Mouse (Mus musculus) adrenal gland, postnatal 4 days (tissue): Measurements from ENCODE around the gene Idi2. TPM values are rescaled to one million over a fixed set of nuclear protein-coding genes. Genes with fewer than 3 reads are reported as not detected.
"Not testable (repeated sequence)": the region's sequence is repeated elsewhere in the genome, so short reads cannot be mapped to it uniquely, and the experiment has no call there.

ENCODE experiments used
- DNase-seq, 2 experiments: peaks; one replicate each; pipeline ENCODE4 v3.0.0; 2021 to 2022; ENCODE audit warnings: low spot score in 2 of 2, mixed read lengths in 2 of 2
- long read RNA-seq, 2 experiments: library from polyadenylated mRNA; stranded (forward); transcript quantifications; one replicate each; pipeline ENCODE4 v2.0.0; 2021
- total RNA-seq, 2 experiments: library from RNA; stranded (reverse); gene quantifications; 2 replicates each; pipeline ENCODE4 v1.2.3; 2021

The Idi2 gene
- total RNA-seq: not detected
- long read RNA-seq, experiment 1: 0 reads
- long read RNA-seq, experiment 2: 0 reads

DNA sequence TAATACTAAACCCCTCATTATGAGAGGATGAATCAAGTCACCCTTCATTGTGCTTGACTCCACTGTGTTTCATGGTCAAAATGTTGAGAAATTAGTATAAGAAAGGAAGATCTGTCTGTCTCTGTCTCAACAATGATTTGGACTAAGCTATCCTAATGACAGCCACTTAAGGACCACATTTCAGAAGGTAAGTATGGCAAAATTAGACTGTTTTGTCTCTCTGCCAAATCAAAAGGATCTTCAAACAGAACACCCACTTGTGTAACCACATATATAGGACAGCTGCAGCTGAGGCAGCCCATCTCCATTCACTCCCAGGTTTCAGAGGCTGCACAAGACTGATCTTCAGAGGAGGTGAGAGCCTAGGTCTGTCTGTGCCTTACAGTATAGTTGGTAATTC, at the start of gene Idi2:
Gene Idi2, plus strand, starts transcription at position 301 of the 400 bp plus-strand sequence.
- not testable (repeated sequence) for DNase-seq

DNA sequence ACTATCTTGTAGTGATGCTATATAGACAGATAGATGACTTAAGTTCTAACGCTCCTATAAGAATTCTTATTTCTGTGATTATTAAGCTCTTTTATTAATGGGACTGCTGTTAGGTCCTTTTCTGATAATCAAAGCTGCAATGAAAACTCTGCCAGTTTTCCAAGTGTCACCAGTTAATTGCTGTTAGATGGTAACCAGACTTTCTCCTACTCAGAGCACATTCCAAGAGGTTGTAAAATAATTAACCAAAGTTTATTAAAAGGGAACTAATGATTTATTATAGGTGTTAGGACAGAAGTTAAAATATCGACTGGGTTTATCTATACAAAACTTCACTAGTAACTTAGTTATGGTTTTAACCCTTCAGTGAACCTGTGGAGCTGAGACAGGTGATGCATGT, 46.7 kb upstream of the Idi2 start:
- DNase-seq: not testable (repeated sequence)

GRCm38 (mm10) chr13:8913890-8914289, 38.8 kb upstream of the Idi2 start:
- DNase-seq: not testable (repeated sequence)

- no peak for DNase-seq
Measured at GRCm38 (mm10) chr13:8933499-8933898, 19.2 kb upstream of the Idi2 start.

GRCm38 (mm10) chr13:8937611-8938140, 15.0 kb upstream of the Idi2 start:
- DNase-seq: not testable (repeated sequence)

DNA sequence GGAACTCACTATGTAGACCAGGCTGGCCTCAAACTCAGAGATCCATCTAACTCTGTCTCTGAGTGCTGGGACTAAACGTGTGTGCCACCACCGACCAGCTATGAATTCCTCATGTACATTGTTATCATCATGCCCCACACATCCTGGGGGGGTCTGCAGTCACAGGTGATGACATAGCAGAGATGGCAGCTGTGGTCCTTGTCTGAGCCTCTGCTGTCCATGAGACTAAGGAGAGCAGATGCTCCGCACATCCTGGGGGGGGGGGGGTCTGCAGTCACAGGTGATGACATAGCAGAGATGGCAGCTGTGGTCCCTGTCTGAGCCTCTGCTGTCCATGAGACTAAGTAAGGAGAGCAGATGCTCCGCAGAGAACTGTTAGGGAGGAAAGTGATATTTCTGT, 11.6 kb upstream of the Idi2 start:
- DNase-seq: not testable (repeated sequence)

DNA sequence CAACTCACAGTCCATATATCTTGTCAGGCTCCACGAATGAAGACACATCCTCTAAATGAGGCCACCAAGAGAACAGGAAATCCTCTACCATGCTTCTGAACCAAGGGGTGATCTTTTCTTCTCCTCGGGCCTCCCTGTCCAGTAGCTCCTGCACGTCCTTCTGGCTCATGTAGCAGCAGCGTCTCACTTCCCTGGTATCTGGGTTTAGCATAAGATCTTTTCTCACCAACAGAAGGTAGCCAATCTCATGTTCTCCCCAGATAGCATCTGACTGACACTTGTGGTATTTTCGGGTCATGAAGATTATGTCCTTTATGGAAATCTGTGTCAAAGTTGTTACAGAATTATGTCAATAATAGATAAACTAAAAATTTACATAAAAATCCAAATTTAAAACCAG, 11.0 kb upstream of the Idi2 start:
- DNase-seq: not testable (repeated sequence)

DNA sequence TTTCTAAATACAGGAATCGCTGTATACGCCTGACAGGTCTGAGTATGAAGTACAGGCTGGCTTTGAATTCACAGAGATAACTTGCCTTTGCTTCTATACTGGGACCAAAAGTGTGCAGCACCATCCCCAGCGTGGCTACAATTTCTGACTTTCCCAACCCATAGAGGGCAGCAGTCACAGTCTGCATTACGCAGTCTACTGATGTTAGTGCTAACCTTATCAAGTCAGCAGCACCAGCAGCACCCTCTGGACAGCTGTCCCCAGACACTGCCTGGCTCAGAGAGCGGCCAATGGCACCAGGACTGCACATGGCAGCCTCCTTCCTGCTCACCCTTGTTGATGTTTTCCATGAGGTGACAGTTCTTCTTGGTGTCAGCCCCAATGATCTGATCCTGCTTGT, 8.8 kb upstream of the Idi2 start:
- not testable (repeated sequence) for DNase-seq

DNA sequence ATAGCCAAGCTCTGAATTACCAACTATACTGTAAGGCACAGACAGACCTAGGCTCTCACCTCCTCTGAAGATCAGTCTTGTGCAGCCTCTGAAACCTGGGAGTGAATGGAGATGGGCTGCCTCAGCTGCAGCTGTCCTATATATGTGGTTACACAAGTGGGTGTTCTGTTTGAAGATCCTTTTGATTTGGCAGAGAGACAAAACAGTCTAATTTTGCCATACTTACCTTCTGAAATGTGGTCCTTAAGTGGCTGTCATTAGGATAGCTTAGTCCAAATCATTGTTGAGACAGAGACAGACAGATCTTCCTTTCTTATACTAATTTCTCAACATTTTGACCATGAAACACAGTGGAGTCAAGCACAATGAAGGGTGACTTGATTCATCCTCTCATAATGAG, 4.5 kb upstream of the Idi2 start, which contains the start of gene Gm9745:
Gene Gm9745, minus strand, starts transcription at position 101 of the 400 bp plus-strand sequence.
- DNase-seq: not testable (repeated sequence)

- not testable (repeated sequence) for DNase-seq
Measured at GRCm38 (mm10) chr13:8955127-8955526, 2.5 kb downstream of the Idi2 start.

GRCm38 (mm10) chr13:8956873-8957272, 4.2 kb downstream of the Idi2 start:
- DNase-seq: not testable (repeated sequence)

DNA sequence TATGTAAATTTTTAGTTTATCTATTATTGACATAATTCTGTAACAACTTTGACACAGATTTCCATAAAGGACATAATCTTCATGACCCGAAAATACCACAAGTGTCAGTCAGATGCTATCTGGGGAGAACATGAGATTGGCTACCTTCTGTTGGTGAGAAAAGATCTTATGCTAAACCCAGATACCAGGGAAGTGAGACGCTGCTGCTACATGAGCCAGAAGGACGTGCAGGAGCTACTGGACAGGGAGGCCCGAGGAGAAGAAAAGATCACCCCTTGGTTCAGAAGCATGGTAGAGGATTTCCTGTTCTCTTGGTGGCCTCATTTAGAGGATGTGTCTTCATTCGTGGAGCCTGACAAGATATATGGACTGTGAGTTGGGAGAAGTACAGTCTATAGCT, 6.4 kb downstream of the Idi2 start:
- DNase-seq: not testable (repeated sequence)

- DNase-seq: not testable (repeated sequence)
Measured at GRCm38 (mm10) chr13:8959554-8959953, 6.9 kb downstream of the Idi2 start.

- DNase-seq: not testable (repeated sequence)
Measured at GRCm38 (mm10) chr13:8961128-8961888, 8.6 kb downstream of the Idi2 start.

DNA sequence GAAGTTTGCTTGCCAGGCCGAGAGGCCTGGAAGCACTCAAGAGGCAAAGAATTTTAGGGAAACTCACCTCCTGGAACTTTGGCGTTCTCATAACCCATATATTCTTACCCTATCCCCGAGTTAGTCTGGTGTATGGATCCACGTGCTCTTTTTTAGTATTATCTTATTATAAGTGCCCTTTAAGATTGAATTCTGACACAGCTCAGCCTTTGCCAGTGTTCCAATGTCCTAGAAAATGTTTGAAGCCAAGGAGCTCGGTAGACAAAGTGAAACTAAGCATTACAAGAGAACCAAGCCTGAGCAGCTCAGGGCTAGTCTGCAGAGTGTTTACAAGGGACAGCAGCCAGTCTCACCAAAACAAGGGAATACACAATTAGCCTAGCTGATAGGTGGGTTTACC, 9.6 kb downstream of the Idi2 start:
- not testable (repeated sequence) for DNase-seq

- DNase-seq: no peak
Measured at GRCm38 (mm10) chr13:8965224-8965623, 12.6 kb downstream of the Idi2 start.

DNA sequence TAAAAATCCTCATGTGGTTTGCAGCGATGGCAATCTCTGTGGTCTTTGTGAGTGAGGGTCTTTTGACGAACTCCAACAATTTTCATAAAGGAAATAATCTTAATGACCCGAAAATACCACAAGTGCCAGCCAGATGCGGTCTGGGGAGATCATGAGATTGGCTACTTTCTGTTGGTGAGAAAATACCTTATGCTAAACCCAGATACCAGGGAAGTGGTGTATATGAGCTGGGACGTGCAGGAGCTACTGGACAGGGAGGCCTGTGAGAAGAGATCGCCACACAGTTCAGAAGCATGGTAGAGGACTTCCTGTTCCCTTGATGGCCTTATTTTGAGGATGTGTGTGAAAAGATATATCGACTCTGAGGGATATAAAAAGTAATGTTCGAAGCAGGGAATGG, 15.1 kb downstream of the Idi2 start:
- DNase-seq: no peak

DNA sequence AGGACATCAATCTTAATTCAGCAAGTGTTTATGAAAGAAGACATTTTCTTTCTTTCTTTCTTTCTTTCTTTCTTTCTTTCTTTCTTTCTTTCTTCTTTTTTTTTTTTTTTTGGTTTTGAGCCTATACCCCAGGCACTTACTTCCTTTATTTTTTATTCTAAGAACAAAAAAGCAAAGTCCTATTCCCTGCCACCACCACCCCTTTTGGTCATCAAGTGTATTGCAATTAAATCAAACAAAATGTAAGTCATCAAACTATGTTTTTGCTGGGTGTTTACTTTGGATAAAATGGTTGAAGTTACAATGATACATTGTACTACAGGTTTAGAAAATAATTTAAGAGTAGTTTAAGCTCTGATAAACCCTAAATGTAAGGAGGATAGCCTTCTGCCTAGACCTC, 19.7 kb downstream of the Idi2 start:
- DNase-seq: no peak

DNA sequence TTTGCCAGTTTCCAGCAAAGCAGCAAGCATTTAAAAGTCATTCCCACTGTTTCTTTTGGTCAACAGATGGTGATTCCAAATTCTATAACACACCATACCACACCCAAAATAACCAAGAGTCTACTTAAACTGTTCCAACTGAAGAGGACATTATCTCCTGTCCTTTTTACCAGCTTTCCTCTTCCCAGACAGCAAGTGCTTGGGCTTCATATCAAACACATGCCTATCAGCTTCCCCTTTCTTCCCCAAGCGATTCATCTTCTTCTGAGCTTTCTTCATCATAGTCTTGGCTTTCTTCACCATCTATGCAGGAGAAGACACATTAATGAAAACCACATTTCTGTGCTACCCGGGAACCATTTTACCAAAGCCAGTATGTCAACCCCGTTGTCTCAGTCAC, 20.3 kb downstream of the Idi2 start:
- no peak for DNase-seq

DNA sequence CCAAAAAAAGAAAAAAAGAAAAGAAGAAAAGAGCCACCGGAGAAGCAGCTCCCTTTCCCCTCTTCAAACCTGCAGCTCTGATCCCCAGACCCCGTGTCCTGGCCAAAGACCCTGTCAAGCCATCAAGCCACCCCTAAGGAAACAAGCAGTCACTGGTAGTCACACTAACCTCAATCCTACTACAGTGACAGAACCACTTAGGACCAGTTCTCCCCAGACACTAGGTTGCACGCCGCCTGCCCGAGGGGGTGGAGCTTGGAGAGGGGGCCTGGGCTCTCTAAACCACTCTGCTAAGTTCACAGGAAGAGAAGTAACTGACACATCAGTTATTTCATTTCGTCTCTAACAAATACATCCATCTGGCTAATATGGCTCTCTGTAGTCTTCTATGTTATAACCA, 39.6 kb downstream of the Idi2 start:
- no peak for DNase-seq

DNA sequence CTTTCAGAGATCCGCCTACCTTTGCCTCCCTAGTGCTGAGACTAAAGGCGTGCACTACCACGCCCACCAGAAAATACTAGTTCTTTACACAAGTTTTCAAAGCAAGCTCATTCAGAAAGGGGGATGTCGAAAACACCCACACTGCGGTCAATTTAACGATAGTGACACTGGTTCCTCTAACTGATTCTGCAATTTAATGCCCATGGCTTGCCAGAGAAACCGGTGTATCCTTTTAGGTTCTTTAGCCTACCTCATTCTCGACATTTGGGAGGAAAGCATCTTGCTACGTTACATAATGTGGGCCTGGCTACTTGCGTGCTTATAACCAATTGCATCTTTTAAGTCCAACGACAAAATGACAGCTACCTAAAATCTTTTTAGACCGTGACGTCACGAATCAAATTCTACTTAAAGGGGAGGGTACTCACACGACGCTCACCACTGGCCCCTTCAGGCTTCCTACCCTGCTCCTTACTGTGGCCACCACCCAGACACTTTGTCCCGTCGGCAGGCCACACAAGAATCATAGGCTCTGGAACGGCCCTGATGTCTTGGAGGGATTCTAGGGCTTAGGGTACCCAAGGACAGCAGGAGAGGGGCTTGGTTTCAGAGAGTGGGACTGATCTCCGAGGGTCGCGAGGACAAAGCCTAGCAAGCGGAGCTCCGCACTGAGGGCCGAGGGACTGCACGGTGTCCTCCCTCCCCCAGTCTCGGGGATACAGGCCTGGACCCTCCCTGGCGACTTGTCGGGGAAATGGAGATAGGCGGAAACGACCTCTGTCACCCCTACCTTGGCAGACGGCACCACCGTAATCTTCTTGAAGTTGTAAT, 42.7 kb downstream of the Idi2 start:
- DNase-seq: no peak
